Mouse (Mus musculus): ENCODE measurements around the gene Ntng1.

Gene Ntng1

DNA sequence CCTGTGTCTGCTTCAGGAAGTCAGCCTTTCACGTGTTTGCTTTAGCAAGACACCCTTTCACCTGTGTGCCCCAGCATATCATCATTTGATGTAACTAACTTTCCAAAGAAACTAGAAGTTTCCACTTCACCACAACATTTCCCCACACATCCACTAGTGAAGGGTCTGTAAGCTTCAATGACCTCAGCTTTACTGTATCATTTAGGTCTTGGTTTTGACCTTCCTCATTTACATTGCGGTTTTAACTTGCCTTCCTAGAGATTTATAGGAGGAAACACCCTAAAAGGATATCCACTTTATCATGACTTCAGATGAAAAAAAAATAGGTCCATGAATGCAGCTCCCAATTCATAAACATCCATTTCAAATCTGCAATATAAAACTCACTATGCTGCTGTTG lies 89.7 kb downstream of the Ntng1 start:
- DNase-seq (ENCODE audit: low spot score): no peak

DNA sequence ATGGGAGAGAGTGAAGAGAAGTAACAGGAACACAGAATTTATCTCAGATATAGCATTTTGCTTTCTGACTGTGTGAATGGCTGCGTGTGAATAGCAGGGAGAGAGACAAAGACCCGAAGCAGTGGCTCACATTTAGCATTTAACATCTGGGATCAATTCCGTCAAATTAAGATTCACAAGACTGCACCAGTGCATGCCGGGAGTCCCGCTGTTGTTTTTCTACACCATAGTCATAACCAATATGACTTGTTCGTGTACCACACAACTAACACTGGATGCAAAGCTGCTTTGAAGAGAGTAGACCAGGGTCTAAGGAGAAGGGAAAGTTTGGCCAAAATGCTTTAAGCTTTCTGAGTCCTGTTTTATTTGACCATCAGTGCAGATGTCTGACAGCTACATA lies 95.7 kb downstream of the Ntng1 start:
- DNase-seq (ENCODE audit: low spot score): no peak

DNA sequence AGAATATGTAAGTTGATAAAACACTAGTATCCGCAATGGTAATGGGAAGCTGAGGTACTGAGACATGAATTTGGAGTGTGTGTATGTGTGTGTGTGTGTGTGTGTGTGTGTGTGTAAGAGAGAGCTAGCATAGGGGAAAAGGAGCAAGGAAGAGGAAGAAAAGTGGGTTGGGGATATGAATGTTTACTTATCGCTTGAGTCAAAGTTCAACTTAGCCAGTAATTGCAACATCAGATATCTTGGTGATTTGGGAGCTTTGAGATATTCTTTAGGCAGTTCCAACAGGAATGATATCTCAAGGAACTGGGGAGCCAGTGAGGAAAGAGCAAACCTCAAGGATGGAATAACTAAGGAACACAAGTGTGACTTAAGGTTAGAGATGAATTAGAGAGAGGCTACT lies 97.1 kb downstream of the Ntng1 start:
- no peak for DNase-seq (ENCODE audit: low spot score)

DNA sequence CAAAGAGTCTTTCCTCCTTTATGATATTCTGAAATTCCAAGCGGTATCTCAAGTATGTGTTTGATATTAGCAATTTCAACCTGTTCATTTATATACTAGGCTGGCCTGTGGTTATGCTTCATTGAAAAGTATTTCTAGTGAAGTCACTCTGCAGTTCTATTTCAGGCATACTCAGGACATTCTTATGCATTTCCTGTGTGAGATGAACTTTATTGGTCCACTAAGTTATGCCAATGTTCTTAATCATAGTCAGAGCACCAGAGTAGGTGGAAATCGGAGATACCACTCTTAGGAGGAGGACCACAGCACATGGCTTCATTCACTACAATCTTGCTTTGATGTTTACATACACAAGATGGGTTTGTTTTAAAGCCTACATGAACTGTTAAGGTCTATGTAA lies 99.6 kb downstream of the Ntng1 start:
- DNase-seq (ENCODE audit: low spot score): no peak

DNA sequence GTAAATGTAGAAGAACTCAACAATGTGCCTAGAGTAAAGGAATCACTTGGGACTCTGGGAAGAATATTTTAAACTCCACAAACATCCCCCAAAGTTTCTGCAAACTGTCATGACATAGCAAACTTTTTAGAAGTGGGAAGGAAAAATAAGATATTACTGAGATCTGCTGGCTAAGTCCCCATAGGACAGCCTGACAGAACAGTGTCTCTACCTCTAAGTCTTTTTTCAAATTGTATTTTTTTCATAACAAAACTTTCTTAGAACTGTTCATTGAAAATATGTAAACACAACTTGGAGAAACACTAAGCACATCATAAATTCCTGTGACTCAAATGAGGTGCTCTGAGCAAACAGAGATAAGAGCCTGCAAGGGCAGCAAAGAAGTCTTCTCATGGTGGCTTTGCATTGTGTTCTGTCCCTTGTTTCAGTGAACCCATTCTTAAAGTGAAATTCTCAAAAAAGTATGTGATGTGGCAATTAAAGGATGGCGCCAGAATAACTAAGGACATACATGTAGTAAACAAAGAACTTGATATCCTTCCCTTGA lies 100.1 kb downstream of the Ntng1 start:
- no peak for DNase-seq (ENCODE audit: low spot score)

DNA sequence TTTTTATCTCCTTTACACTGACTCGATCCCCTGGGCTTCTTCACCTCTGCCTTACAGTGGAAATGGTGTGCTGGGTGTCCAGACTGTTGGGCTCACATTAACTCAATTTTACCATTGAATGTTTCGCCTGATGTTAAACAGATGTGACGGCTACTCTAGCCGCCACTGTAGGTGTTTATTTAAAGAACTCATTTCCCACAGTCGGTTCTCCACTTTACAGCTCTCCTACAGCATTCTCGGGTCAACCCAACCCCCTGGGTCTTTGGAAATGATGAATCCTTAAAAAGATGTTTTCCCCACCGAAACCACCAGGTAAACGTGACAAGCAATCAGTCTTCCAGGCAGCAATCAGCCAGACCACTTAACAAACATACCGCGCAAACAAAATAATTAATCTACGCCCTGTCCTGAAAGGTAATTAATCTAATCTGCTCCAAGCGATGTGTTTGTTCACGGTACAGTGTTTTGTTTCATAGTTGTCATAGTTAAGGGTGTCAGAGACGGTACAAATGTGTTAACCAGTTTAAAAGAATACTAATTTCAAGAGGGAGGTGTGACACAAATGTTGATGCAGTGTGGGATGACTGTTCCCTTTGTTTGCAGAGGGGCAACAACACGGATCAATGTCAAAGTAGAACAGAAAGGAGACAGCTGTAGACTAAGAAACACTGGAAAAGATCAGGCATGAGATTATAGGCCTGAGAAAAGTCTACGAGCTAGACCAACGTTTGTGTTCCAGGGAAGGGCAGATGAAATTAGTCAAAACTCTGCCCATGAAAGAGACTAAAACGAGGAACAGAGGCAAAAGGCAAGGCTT lies 120.8 kb downstream of the Ntng1 start:
- DNase-seq (ENCODE audit: low spot score): no peak

DNA sequence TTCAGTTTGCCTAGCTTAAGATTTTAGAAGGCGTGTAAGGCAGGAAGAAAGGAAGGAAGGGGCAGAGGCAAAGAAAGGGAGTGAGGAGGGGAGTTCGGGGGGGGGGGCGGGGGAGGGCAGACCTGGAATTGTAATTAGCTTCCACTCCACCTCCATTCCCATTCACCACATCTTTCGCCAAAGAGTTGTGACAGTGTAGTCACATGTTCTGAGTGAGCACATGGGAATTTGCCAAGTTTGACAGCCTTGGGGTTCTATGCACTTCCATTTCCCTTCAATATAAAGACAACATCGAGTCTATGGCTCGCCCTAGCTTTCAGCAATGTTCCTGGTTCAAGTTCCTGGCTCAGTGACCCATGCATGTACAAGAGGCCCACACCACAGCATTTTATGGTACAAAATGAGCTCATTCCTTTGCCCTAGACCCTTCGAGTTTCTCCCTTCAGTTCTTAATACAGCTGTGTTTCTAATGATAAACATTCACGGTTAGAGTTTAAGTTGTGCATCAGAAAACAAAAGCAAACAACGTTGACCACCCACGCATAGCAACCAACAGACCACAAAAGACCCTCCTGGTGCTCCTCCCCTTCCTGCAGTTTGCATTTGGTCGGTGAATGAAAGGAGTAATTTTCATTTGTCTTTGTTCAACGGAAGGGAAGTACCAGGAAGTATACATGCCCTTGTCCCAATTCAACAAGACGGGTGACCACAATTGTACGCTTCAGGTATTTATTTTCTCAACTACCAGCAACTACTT lies 132.8 kb downstream of the Ntng1 start:
- DNase-seq (ENCODE audit: low spot score): no peak

DNA sequence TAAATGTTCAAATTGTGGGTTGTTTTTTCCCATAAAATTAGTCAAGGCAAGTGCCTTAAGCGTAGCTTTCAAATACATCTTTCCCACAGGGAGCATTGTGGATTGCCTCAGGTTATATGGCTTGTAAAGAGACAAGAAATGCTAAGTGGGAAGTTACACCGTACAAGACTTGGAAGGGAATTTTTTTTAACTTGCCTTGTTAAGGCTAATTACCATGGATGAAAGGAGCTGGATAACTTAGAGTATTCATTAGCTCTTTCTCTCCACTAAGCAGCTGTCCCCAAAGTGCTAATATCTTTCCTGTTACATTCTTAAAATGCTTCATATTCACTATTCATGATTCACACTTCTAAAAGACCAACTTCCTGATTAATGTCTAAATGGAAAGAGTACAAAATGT lies 133.4 kb downstream of the Ntng1 start:
- DNase-seq (ENCODE audit: low spot score): no peak

DNA sequence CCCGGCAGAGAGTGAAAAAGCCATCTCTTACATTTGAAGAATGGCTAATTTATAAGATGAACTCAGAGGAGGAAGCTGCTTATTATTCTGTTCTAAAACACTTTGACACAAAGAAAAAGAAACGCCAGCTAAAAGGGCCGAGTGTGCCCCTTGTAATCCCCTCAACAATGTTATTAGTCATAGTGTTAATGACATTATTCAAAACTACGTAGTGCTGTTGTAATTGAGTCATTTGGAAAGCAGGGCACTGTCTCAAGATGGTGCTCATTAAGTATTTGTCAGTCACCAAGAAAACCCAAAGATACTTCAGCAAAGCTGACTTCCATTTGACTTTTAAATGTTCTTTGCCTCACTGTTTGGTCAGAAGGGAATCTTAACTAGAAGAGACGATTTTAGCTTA lies 143.5 kb downstream of the Ntng1 start:
- DNase-seq (ENCODE audit: low spot score): no peak

DNA sequence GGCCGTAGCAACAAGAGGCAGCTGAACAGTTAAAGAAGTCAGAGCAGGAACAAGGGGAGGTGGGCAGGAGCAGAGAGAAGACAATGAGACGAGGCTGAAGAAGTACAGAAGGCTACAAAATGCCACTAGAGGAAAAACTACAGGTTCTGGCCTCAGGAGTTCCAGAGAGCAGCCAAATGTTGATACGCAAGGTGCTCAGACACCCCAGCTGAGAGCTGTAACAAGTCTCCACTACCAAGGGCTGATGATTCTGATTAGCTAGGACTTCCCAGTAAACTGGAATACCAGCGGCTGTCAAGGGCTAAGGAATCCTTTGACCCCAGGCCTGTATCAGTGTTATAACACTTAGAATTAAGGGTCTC lies 148.2 kb downstream of the Ntng1 start:
- no peak for DNase-seq (ENCODE audit: low spot score)

DNA sequence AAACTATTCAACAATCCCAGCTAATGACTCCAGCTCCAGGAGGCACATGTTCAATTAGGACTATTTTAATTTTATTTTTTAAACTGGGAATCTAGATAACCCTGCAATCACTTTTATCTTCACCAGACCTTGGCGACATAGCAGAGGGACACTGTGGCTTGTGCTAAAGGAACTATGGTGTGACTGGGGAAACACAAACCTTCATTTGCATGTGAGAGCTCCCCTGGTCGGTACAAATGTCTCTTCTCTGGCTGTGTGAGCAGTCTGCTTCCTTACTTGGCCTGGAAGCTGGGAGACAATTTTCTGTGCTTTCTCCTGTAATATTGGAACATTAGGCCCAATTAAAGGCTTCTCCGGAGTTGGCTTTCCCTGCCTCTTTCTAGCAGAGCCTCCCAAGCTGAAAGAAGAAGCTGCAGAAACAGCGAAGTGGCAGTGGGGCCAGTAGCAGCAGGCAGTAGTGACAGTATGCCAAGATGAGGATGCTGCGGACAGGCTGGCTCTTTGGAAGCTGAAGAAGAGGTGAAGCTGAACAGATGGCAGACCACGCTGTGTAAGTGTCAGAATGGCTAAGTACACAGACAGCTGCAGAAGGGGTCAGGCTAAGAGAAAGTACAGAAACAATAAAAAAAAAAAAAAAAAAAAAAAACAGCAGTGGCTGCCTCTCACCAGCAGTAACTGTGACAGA lies 148.7 kb downstream of the Ntng1 start:
- DNase-seq (ENCODE audit: low spot score): no peak

DNA sequence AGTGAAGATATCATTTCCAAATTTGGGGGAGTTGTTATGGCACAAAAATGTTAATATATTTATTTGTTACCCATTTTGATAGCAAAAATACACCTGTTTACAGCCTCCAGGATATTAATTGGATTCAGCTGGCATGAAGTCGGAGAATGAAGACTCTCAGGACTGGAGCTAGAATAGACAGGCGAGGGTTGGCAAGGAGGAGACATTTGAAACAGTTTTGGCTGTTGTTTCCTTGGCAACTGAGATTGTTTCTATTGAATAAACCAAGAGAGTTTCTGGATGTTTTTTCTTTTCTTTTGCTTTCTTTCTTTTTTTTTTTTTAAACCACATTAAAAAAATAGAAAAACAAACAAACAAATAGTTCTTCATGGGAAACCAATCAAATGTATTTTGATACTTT lies 159.7 kb downstream of the Ntng1 start:
- no peak for DNase-seq (ENCODE audit: low spot score)

DNA sequence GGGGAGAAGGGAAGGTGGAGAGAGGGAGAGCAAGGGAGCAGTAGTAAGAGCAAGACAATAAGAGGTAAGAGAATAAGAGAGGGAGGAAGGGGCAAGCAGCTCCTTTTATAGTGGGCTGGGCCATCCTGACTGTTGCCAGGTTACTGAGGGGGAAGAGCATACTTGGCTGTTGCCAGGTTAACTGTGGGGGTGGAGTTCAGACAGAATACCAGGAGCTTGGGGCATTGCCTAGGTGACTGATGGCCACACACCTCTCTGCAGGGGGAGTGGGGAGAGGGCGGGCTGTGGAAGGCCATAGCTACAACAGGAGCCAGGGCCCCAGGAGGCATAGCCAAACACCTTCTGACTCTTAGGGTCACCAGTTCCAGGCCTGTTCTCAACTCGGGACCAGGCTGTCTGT lies 166.2 kb downstream of the Ntng1 start:
- DNase-seq (ENCODE audit: low spot score): no peak

DNA sequence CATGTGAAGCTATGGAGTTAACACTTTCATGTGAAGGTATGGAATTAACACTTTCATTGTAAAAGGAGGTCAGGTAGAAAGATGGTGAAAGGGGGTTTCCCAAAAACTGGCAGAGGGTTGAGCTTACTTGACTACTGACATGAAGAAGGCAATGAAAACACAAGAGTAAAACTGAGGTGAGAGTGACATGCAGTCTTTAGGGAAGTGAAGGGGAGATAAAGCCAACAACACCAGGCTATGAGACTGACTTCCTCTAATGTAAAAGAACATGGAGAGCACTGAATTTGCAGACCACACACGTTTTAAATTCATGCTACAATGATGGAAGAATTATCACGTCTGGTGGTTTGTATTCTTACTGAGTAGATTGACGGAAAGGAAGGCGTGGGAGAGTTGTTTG lies 168.7 kb downstream of the Ntng1 start:
- DNase-seq (ENCODE audit: low spot score): no peak

DNA sequence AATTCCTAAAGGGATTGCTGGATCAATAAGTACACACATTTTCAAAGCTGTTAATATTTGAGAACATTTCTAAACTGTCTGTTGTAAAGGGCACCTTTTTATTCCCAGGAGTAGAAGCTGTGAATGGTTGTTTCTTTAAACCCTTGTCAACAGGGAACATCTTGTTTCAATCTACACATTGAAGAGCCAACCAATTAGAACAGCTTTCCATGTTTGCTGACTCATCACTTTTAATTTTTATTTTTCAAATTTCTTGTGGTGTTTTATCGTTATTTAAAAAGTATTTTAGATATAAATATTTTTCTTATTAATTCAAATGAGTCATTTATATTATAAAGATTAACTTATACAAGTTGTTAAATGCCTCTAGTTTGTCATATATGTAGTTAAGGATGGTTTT lies 172.3 kb downstream of the Ntng1 start:
- DNase-seq (ENCODE audit: low spot score): no peak

DNA sequence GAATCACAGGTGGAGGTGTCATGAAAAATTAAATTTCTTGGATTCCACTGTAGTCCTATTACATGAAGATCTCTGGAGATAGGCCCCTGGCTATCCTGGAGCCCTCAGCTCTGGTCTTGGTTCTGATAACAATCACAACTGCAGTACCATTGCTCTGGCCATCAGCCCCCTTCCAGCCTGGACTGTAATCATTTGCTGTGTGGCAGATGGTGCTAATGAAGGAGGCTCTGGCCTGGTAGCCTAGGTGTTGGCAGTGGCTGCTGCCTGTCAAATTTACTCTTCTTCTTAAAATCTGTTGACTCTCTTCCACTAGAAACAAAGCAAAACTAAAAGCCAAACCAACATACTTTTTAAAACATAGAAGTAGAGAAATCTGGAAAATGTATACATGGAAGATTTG lies 173.6 kb downstream of the Ntng1 start:
- no peak for DNase-seq (ENCODE audit: low spot score)

DNA sequence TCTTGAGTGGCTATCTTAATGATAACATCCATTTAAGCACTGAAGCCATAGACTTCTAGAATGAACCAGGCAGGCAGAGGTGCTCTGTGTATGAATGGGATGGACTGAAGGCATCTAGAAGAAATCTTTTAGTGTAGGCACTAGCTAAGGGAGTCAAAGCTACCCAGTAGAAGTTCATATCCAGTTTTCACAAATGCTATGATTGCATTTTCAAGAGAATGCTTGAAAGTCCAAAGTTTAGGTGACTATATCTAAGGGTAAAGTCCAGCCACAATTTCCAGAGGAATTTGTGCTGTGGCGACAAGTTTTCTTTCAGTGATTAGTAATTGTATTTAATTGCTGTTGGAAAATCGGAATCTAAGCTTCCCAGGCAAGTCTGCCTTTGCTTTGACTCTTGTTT lies 181.2 kb downstream of the Ntng1 start:
- DNase-seq (ENCODE audit: low spot score): no peak

DNA sequence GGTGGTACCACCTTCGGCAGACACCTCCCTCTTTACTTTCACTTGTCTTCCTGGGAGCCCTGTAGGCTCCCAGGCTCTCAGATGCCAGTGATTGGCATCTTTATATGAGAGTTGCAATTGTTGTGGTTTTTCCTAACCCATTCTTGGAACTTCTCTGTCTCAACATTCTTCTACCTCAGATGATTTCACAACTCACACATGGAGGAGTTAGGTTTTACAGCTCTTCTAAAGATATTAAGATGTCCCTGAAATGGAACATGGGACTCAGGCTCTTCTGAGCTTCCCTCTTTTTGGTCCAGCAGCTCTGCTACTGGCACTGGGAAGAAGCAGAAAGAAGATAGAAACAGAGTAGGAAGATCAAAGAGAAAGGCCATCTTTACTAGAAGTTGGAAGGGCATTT lies 200.9 kb downstream of the Ntng1 start:
- no peak for DNase-seq (ENCODE audit: low spot score)

DNA sequence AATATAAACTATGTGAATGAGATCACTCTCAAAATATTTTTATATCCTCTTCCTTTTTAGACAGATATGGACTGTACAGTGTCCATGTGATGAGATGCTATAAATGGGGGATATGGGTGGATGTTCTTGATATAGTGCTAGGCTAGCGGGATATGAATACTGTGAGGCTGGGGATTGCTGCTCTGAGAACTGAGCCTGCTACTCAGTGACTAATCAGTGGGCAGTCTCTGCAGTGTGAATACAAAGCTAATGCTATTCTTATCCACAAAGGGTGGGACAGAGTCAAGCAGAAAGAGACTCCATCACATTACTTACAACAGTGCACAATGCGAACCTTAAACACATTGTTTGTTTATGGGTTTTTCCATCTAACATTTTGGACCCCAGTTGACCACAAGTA lies 206.2 kb downstream of the Ntng1 start:
- DNase-seq (ENCODE audit: low spot score): no peak

DNA sequence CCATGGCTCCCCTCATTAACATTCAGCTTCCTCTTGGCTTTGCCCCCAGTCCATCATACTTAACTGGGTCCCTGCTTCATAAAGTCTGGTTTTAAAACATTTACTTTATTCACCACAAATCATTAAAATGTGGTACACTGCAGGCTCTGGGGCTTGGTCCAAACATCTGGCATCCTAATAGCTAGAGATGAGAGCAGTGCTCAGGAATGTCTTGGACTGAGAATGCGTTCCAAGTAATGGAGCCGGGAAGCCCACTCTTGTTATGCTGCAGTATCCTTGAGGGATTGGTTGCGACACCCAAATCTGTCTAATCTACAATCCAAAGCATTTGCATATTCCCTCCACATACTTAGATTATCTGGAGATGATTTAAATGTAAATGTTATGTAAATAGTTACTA lies 207.5 kb downstream of the Ntng1 start:
- DNase-seq (ENCODE audit: low spot score): no peak

DNA sequence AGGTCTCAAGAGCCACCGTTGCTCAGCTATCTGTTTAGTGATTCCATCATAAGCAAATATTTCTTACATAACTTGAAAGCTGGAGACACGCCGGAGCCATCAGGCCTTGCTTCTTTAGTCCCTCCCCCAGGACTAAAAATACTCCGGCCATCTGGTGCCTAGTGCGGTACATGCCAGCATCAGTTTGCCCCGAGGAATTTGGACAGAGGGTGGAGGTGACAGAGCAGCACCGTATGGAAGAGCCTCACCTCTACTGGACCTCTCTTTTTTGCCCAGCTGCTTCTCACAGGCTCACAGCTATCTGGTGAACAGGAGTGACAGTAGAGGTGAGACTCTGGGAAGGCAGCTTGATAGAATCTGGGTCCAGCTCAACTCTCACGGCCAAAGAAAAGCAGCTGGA lies 211.6 kb downstream of the Ntng1 start:
- DNase-seq (ENCODE audit: low spot score): peak; percentile 62

DNA sequence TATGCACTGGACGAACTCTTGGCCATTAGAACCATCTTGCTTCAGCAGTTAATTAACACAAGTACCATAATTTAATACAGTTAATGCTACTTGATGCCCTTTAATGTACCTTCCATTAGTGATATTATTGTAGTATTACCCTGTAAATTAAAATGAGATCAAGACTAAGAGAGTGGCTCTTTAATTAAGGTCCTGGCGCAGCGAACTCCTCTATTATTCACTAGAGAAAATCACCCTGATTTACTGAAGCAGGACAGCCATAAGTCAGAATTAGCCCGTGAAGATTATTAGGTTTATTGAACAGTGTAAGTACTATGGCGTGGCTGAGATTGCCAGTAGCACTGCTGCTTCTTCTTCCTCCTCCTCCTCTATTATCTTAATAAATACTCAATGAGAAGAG lies 212.8 kb downstream of the Ntng1 start:
- DNase-seq (ENCODE audit: low spot score): no peak

DNA sequence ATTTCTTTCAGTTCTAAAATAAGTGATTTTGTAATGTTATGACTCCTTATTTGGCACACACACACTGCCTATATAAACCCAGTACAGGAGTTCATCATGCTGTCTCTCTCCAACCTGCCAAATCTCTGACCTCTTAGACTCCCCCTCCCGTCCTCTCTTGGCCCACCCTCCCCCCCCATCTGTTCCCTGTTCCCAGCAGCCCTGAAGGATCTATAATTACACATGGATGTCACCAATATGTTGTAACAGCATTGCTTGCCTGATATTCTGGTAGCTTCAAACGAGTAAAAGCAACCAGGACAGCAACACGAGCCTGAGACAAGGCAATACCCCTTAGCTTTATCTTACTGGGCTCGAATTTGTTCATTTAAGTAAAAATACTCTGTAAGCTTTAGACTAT lies 220.0 kb downstream of the Ntng1 start:
- DNase-seq (ENCODE audit: low spot score): no peak

Data from layer of hippocampus, adult 11-12 months (tissue).